Mouse (Mus musculus) kidney, adult 2 months (tissue): ENCODE results near the gene Atrnl1.

Experiments
- CTCF ChIP-seq: fragments of 200-500 bp; conservative IDR thresholded peaks from 2 replicates; pipeline ENCODE4 v1.5.1; 2011; ENCODE audit warnings: low read depth, mild to moderate bottlenecking, control low read depth, low read length, moderate library complexity, mixed read lengths; ENCODE audit not compliant: insufficient read depth, insufficient read length
- POLR2A ChIP-seq: fragments of 200-500 bp; IDR thresholded peaks from one replicate; pipeline ENCODE4 v1.6.1; 2011; ENCODE audit warnings: low read depth, low read length, control low read depth

GRCm38 (mm10) chr19:57648202-57648943, 37.5 kb downstream of the Atrnl1 start:
- TF ChIP-seq POLR2A (no peak), CTCF (no peak)
